Mouse (Mus musculus): ENCODE measurements around the gene Disp3. TPM values are rescaled to one million over a fixed set of nuclear protein-coding genes. Genes with fewer than 3 reads are reported as not detected.

The Disp3 gene
- total RNA-seq, 1 experiment from 2014 or later, result 0.85 TPM

- DNase-seq, result no peak
Observed at GRCm38 (mm10) chr4:148215264-148215900, 72.4 kb downstream of the Disp3 start.

GRCm38 (mm10) chr4:148214460-148215136, 73.2 kb downstream of the Disp3 start:
- DNase-seq, result no peak

DNA sequence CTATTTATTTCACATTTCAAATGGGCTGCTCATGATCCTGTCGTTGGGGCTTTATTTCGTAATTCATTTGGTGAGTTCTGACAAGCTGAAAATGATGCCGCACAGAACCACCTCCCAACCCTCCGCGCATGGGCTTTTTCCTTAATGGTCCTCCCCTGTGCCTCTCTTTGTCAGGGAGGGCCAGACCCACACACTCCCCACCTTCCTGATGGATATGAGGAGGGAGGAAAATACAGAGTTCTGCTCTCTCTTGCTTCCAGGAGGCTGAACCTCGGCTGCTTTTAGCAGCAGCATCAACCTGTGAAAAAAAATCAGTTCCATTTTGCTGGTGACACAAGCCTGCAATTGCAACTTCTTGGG, 82.9 kb downstream of the Disp3 start:
- DNase-seq, result no peak

GRCm38 (mm10) chr4:148204061-148204872, 83.5 kb downstream of the Disp3 start:
- no peak for DNase-seq

DNA sequence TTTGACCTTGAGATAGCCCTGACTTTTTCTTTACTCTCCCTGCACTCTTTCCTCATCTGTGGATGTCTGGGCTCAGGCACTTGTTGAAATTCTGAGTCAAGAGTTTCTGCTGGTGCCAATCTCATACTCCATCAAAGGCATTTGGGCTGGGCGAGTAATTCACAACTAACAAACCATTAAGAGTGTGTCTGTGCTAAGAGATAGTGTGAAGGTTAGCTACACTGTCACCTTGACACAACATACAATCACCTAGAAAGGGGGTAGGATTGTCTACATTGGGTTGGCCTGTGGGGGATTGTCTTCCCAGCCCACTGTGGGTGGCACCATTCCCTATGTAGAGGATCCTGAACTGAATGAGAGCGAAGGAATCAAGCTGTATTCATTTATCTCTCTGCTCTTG, 84.2 kb downstream of the Disp3 start:
- DNase-seq, result no peak

- DNase-seq, result no peak
Observed at GRCm38 (mm10) chr4:148198721-148199120, 89.0 kb downstream of the Disp3 start.

GRCm38 (mm10) chr4:148194400-148194799, 93.4 kb downstream of the Disp3 start:
- DNase-seq, result no peak

DNA sequence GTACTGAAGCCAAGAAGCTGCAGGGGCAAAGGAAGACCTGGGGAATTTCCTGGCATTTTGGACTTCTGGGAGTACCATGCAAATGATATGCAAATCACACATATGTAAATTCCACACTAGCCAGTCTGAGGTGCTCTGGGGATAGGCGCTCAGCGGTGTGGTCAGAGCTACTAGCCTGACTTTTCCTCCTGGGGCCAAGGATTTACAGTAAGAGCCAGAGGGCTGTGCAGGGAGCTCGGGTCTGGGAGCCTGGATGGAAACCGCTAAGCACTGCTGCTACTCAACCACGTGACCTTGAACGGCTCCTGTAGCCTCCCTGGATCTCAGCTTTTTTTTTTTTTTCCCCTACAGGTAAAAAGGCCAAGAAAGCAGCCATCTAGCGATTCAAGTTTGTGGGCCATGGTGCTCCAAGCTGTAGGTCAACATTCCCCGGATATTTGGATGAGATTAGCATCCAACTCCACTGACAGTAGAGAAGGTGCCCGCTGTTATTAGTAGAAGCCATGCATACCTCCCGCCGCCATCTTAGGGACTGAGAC, 95.0 kb downstream of the Disp3 start:
- no peak for DNase-seq

Other genes starting within 250 kb of the Disp3 start
- 11.1 and 12.7 TPM in 2 replicates for gene Clcn6, start 249.1 kb downstream of the Disp3 start, total RNA-seq (2021)
- 32.1 and 33.6 TPM in 2 replicates for gene Mthfr, start 248.9 kb downstream of the Disp3 start, total RNA-seq (2021)
- gene Agtrap, start 199.9 kb downstream of the Disp3 start, total RNA-seq (2021), result 75.0 and 117 TPM in 2 replicates
- gene Mad2l2, start 157.6 kb downstream of the Disp3 start, total RNA-seq (2021), result 16.2 and 20.3 TPM in 2 replicates
- 0.15 and 0.24 TPM in 2 replicates for gene Draxin, start 157.3 kb downstream of the Disp3 start, total RNA-seq (2021)
- gene Fbxo6, start 135.8 kb downstream of the Disp3 start, total RNA-seq (2021), result 45.2 and 55.3 TPM in 2 replicates
- 7.0 and 14.6 TPM in 2 replicates for gene Fbxo44, start 127.5 kb downstream of the Disp3 start, total RNA-seq (2021)
- 4.5 and 4.7 TPM in 2 replicates for gene Fbxo2, start 127.3 kb downstream of the Disp3 start, total RNA-seq (2021)
- 20.9 and 21.5 TPM in 2 replicates for gene Ubiad1, start 156.8 kb upstream of the Disp3 start, total RNA-seq (2021)
- gene Mtor, start 160.6 kb upstream of the Disp3 start, total RNA-seq (2021), result 61.0 and 81.2 TPM in 2 replicates
- gene Angptl7, start 212.5 kb upstream of the Disp3 start, total RNA-seq (2021), result 0.52 and 1.3 TPM in 2 replicates

All from adrenal gland, postnatal 25 days (tissue).